Mouse (Mus musculus): ENCODE measurements around the gene Arhgdib. TPM values are rescaled to one million over a fixed set of nuclear protein-coding genes. Genes with fewer than 3 reads are reported as not detected.

Arhgdib gene
- polyA plus RNA-seq, 1 experiment, result 90.2 TPM

- Histone ChIP-seq H3K27me3 (ENCODE audit: control insufficient read depth, insufficient read depth, insufficient read length) (no peaks in the 10 kb centered on the region), H3K4me3 (no peak overlapping the region), H3K4me2 (ENCODE audit: low read depth) (no peak overlapping the region)
These were observed 31.3 kb downstream of the Arhgdib start for GRCm38 (mm10) chr6:136910247-136910890.

GRCm38 (mm10) chr6:136906937-136907293 lies 34.8 kb downstream of the Arhgdib start:
- Histone ChIP-seq H3K4me3 (no peak overlapping the region), H3K79me2 (ENCODE audit: control insufficient read depth, insufficient read depth) (no peaks in the 10 kb centered on the region)

More at GRCm38 (mm10) chr6:136910247-136910890, 31.3 kb downstream of the Arhgdib start:
- H3K79me2 ChIP-seq (ENCODE audit: control insufficient read depth, insufficient read depth), result no peaks in the 10 kb centered on the region
- TF ChIP-seq TCF12 (IDR thresholded peaks at IDR 0.05; ENCODE audit: insufficient read depth, poor library complexity, severe bottlenecking), result no peak
- TF ChIP-seq TCF3 (IDR thresholded peaks at IDR 0.05; ENCODE audit: insufficient read length, low read depth), result no peak
- TF ChIP-seq MAX (IDR thresholded peaks at IDR 0.05; ENCODE audit: low read depth), result no peak
- H3K36me3 ChIP-seq (ENCODE audit: control insufficient read depth, insufficient read depth), result no peaks in the 10 kb centered on the region
- H3ac ChIP-seq (ENCODE audit: control insufficient read depth, insufficient read length), result no peak overlapping the region

GRCm38 (mm10) chr6:136906283-136906936 lies 35.3 kb downstream of the Arhgdib start:
- no peaks in the 10 kb centered on the region for H3K27me3 ChIP-seq (ENCODE audit: control insufficient read depth, insufficient read depth, insufficient read length)
- no peaks in the 10 kb centered on the region for H3K79me2 ChIP-seq (ENCODE audit: control insufficient read depth, insufficient read depth)
- H3K36me3 ChIP-seq (ENCODE audit: control insufficient read depth, insufficient read depth), result no peaks in the 10 kb centered on the region
- H3K4me2 ChIP-seq (ENCODE audit: low read depth), result no peak overlapping the region
- TF ChIP-seq SRF (IDR thresholded peaks at IDR 0.05; ENCODE audit: control insufficient read depth, insufficient read length, low read depth), result no peak
- TF ChIP-seq MYOD1 (IDR thresholded peaks at IDR 0.05; ENCODE audit: control insufficient read depth in 1 of 3, insufficient read length in 2 of 3, low read depth in 2 of 3), result peak in 1 of 3 experiments; percentile 5
- H3ac ChIP-seq (ENCODE audit: control insufficient read depth, insufficient read length), result no peak overlapping the region
- no peak overlapping the region for H3K4me3 ChIP-seq

More at GRCm38 (mm10) chr6:136906937-136907293, 34.8 kb downstream of the Arhgdib start:
- no peak overlapping the region for H3ac ChIP-seq (ENCODE audit: control insufficient read depth, insufficient read length)
- H3K4me2 ChIP-seq (ENCODE audit: low read depth), result no peak overlapping the region
- H3K36me3 ChIP-seq (ENCODE audit: control insufficient read depth, insufficient read depth), result no peaks in the 10 kb centered on the region
- no peak for TF ChIP-seq TCF3 (IDR thresholded peaks at IDR 0.05; ENCODE audit: insufficient read length, low read depth)
- no peak for TF ChIP-seq E2F4 (IDR thresholded peaks at IDR 0.05; ENCODE audit: insufficient read depth)
- TF ChIP-seq SRF (IDR thresholded peaks at IDR 0.05; ENCODE audit: control insufficient read depth, insufficient read length, low read depth), result no peak
- no peak for TF ChIP-seq MAX (IDR thresholded peaks at IDR 0.05; ENCODE audit: low read depth)
- no peak for TF ChIP-seq TCF12 (IDR thresholded peaks at IDR 0.05; ENCODE audit: insufficient read depth, poor library complexity, severe bottlenecking)
- TF ChIP-seq POLR2A (IDR thresholded peaks at IDR 0.05; ENCODE audit: insufficient read length, low read depth), result no peak
- no peak for TF ChIP-seq CEBPB (IDR thresholded peaks at IDR 0.05; ENCODE audit: insufficient read depth, poor library complexity, severe bottlenecking)
- no peak for TF ChIP-seq POLR2AphosphoS2 (IDR thresholded peaks at IDR 0.05; ENCODE audit: insufficient read length, low read depth)
- TF ChIP-seq USF1 (IDR thresholded peaks at IDR 0.05; ENCODE audit: low read depth), result no peak
- no peak for TF ChIP-seq REST (IDR thresholded peaks at IDR 0.05; ENCODE audit: insufficient read depth, insufficient read length)
- TF ChIP-seq MYOD1 (IDR thresholded peaks at IDR 0.05; ENCODE audit: control insufficient read depth in 1 of 3, insufficient read length in 2 of 3, low read depth in 2 of 3), result no peak
- no peak for TF ChIP-seq MYOG (IDR thresholded peaks at IDR 0.05; ENCODE audit: control insufficient read depth in 1 of 3, insufficient read depth in 1 of 3, insufficient read length in 2 of 3, low read depth in 2 of 3)
- H3K27me3 ChIP-seq (ENCODE audit: control insufficient read depth, insufficient read depth, insufficient read length), result no peaks in the 10 kb centered on the region

GRCm38 (mm10) chr6:136903885-136904470 lies 37.7 kb downstream of the Arhgdib start:
- no peaks in the 10 kb centered on the region for H3K27me3 ChIP-seq (ENCODE audit: control insufficient read depth, insufficient read depth, insufficient read length)
- no peak overlapping the region for H3K4me3 ChIP-seq
- H3K36me3 ChIP-seq (ENCODE audit: control insufficient read depth, insufficient read depth), result no peaks in the 10 kb centered on the region
- TF ChIP-seq MYOD1 (IDR thresholded peaks at IDR 0.05; ENCODE audit: control insufficient read depth in 1 of 3, insufficient read length in 2 of 3, low read depth in 2 of 3) (peak; percentile 30 to 64 (median 55)), CEBPB (IDR thresholded peaks at IDR 0.05; ENCODE audit: insufficient read depth, poor library complexity, severe bottlenecking) (peak; percentile 59), MYOG (IDR thresholded peaks at IDR 0.05; ENCODE audit: control insufficient read depth in 1 of 3, insufficient read depth in 1 of 3, insufficient read length in 2 of 3, low read depth in 2 of 3) (peak in 1 of 3 experiments; percentile 50), POLR2A (IDR thresholded peaks at IDR 0.05; ENCODE audit: insufficient read length, low read depth) (no peak)
- no peak overlapping the region for H3ac ChIP-seq (ENCODE audit: control insufficient read depth, insufficient read length)
- peak overlapping the region; percentile 63 for H3K4me2 ChIP-seq (ENCODE audit: low read depth)
- no peaks in the 10 kb centered on the region for H3K79me2 ChIP-seq (ENCODE audit: control insufficient read depth, insufficient read depth)

- no peaks in the 10 kb centered on the region for H3K79me2 ChIP-seq (ENCODE audit: control insufficient read depth, insufficient read depth)
- no peaks in the 10 kb centered on the region for H3K27me3 ChIP-seq (ENCODE audit: control insufficient read depth, insufficient read depth, insufficient read length)
- no peak overlapping the region for H3ac ChIP-seq (ENCODE audit: control insufficient read depth, insufficient read length)
- H3K4me3 ChIP-seq, result no peak overlapping the region
- H3K4me2 ChIP-seq (ENCODE audit: low read depth), result no peak overlapping the region
- no peaks in the 10 kb centered on the region for H3K36me3 ChIP-seq (ENCODE audit: control insufficient read depth, insufficient read depth)
- no peak for TF ChIP-seq MAX (IDR thresholded peaks at IDR 0.05; ENCODE audit: low read depth)
- no peak for TF ChIP-seq USF1 (IDR thresholded peaks at IDR 0.05; ENCODE audit: low read depth)
- TF ChIP-seq E2F4 (IDR thresholded peaks at IDR 0.05; ENCODE audit: insufficient read depth), result no peak
- TF ChIP-seq CEBPB (IDR thresholded peaks at IDR 0.05; ENCODE audit: insufficient read depth, poor library complexity, severe bottlenecking), result no peak
- TF ChIP-seq POLR2AphosphoS2 (IDR thresholded peaks at IDR 0.05; ENCODE audit: insufficient read length, low read depth), result no peak
- no peak for TF ChIP-seq SRF (IDR thresholded peaks at IDR 0.05; ENCODE audit: control insufficient read depth, insufficient read length, low read depth)
- TF ChIP-seq TCF3 (IDR thresholded peaks at IDR 0.05; ENCODE audit: insufficient read length, low read depth), result no peak
- no peak for TF ChIP-seq MYOG (IDR thresholded peaks at IDR 0.05; ENCODE audit: control insufficient read depth in 1 of 3, insufficient read depth in 1 of 3, insufficient read length in 2 of 3, low read depth in 2 of 3)
- TF ChIP-seq MYOD1 (IDR thresholded peaks at IDR 0.05; ENCODE audit: control insufficient read depth in 1 of 3, insufficient read length in 2 of 3, low read depth in 2 of 3), result no peak
- TF ChIP-seq TCF12 (IDR thresholded peaks at IDR 0.05; ENCODE audit: insufficient read depth, poor library complexity, severe bottlenecking), result no peak
- TF ChIP-seq REST (IDR thresholded peaks at IDR 0.05; ENCODE audit: insufficient read depth, insufficient read length), result no peak
- no peak for TF ChIP-seq POLR2A (IDR thresholded peaks at IDR 0.05; ENCODE audit: insufficient read length, low read depth)
These were observed 39.2 kb downstream of the Arhgdib start for GRCm38 (mm10) chr6:136902527-136902926.
